Comparison of ENCODE assay signal across 9 mouse cellular contexts in the genomic region with DNA sequence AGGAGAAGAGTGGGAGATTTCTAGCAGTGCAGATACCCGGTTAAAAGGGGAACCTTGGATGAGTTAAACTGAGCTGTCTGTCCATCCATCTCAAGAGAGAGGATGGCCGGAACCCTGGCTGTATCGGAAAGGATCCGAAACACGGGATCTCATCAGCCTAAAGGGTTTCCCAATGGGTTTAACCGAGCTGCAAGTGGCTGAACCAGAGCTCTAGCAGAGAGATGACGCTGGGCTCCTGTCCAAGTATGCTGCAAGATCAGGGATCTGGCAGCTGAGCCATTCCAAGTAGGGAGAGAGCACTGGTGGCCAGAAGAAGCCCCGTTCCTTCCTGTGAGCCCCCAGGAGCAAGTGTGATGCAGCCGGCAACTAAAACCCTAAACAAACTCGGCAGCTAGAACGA.
DNase-seq lines count a peak whose midpoint lies in the region; ATAC-seq and TF ChIP-seq lines count a peak whose summit lies in the region.
"Had no signal": no experiment of that assay in that cellular context is flagged by ENCODE, and none has a peak within 500 bp of the region (broad histone marks: within the 10 kb centered on the region; RNA-seq: fewer than 3 reads in every experiment).

No protein-coding gene starts in this region.

- no peak for ATAC-seq in midbrain, embryonic 12.5 days (ENCODE audit: low FRiP score, low read depth)
- ATAC-seq in midbrain, embryonic 11.5 days (ENCODE audit: low FRiP score) = no peak
- no peak for ATAC-seq in heart, embryonic 12.5 days (ENCODE audit: insufficient number of reproducible peaks, low FRiP score)
- no peak for ATAC-seq in midbrain, postnatal 0 days (ENCODE audit: low FRiP score)
- no peak for ATAC-seq in erythroblast, adult 5-6 weeks (replicated peaks; ENCODE audit: low FRiP score, poor library complexity, severe bottlenecking)
- no peak for ATAC-seq in CD4-positive, CD25-positive, alpha-beta regulatory T cell, adult 4 months

- peaks cover 20% of the 10 kb centered on the region for H3K4me1 ChIP-seq in midbrain, embryonic 12.5 days
- H3K4me1 ChIP-seq in midbrain, embryonic 11.5 days (ENCODE audit: control insufficient read depth, insufficient read depth, low read length) = peaks cover 17% of the 10 kb centered on the region
- H3K4me1 ChIP-seq in heart, embryonic 12.5 days (replicated peaks) = peaks cover 43% of the 10 kb centered on the region
- no peaks in the 10 kb centered on the region; the same call in 1 of the 2 replicates for H3K4me1 ChIP-seq in midbrain, postnatal 0 days (ENCODE audit: insufficient read depth, low read length)

- H3K36me3 ChIP-seq in midbrain, embryonic 12.5 days = no peaks in the 10 kb centered on the region
- H3K36me3 ChIP-seq in midbrain, embryonic 11.5 days (ENCODE audit: control insufficient read depth, insufficient read depth, low read length) = no peaks in the 10 kb centered on the region
- H3K36me3 ChIP-seq in heart, embryonic 12.5 days = no peaks in the 10 kb centered on the region
- H3K36me3 ChIP-seq in midbrain, postnatal 0 days (ENCODE audit: insufficient read depth, low read length) = no peaks in the 10 kb centered on the region

- 0 out of 2 replicates have a peak overlapping the region, but pooled peaks have one; percentile 4 for H3K9ac ChIP-seq in midbrain, embryonic 12.5 days (replicated peaks)
- no peak overlapping the region for H3K9ac ChIP-seq in midbrain, embryonic 11.5 days (ENCODE audit: low read length)
- H3K9ac ChIP-seq in heart, embryonic 12.5 days = no peak overlapping the region
- peak overlapping the region; percentile 67 for H3K9ac ChIP-seq in midbrain, postnatal 0 days (replicated peaks; ENCODE audit: low read length, poor library complexity, severe bottlenecking)

- peak overlapping the region; percentile 65 for H3K4me2 ChIP-seq in midbrain, embryonic 12.5 days (replicated peaks)
- H3K4me2 ChIP-seq in midbrain, embryonic 11.5 days = no peak overlapping the region
- H3K4me2 ChIP-seq in heart, embryonic 12.5 days = peak overlapping the region; percentile 92
- H3K4me2 ChIP-seq in midbrain, postnatal 0 days (ENCODE audit: low read depth, low read length, poor library complexity, severe bottlenecking) = peak overlapping the region; percentile 77

- no peak for TF ChIP-seq CTCF in left cerebral cortex, adult 2 months (IDR thresholded peaks at IDR 0.05)
- no peak for TF ChIP-seq CTCF in midbrain, postnatal 0 days (IDR thresholded peaks at IDR 0.05)

- peak overlapping the region; percentile 12; the same call in 1 of the 2 replicates for H3K4me3 ChIP-seq in midbrain, embryonic 12.5 days
- no peak overlapping the region for H3K4me3 ChIP-seq in midbrain, embryonic 11.5 days (ENCODE audit: low read depth, low read length)
- H3K4me3 ChIP-seq in heart, embryonic 12.5 days = no peak overlapping the region
- H3K4me3 ChIP-seq in left cerebral cortex, adult 2 months = peak overlapping the region; percentile 82
- peak overlapping the region; percentile 57 for H3K4me3 ChIP-seq in midbrain, postnatal 0 days (ENCODE audit: low read depth, low read length)
- H3K4me3 ChIP-seq: myocyte had no signal

- H3K9me3 ChIP-seq in midbrain, embryonic 12.5 days = no peaks in the 10 kb centered on the region
- no peaks in the 10 kb centered on the region for H3K9me3 ChIP-seq in midbrain, embryonic 11.5 days (ENCODE audit: control insufficient read depth, low read length)
- H3K9me3 ChIP-seq in heart, embryonic 12.5 days (replicated peaks) = no peaks in the 10 kb centered on the region
- H3K9me3 ChIP-seq in midbrain, postnatal 0 days (ENCODE audit: low read length) = no peaks in the 10 kb centered on the region

- H3K27ac ChIP-seq in midbrain, embryonic 12.5 days (replicated peaks) = peak overlapping the region; percentile 15; the same call in 1 of the 2 replicates
- H3K27ac ChIP-seq in midbrain, embryonic 11.5 days (ENCODE audit: low read depth, low read length) = no peak overlapping the region
- no peak overlapping the region for H3K27ac ChIP-seq in heart, embryonic 12.5 days (ENCODE audit: poor library complexity, severe bottlenecking)
- H3K27ac ChIP-seq in left cerebral cortex, adult 2 months = peak overlapping the region; percentile 94
- peak overlapping the region; percentile 81 for H3K27ac ChIP-seq in midbrain, postnatal 0 days (ENCODE audit: low read depth, low read length)

- DNase-seq in midbrain, embryonic 11.5 days (ENCODE audit: low spot score, missing footprints) = no peak
- DNase-seq in cerebellum, adult 9-10 months = peak; percentile 77
- peak; percentile 49 to 56 for DNase-seq in left cerebral cortex, adult 2 months (ENCODE audit: extremely low spot score in 1 of 2, low spot score in 2 of 2)
- DNase-seq in midbrain, postnatal 0 days (ENCODE audit: low spot score) = peak; percentile 73

- WGBS in midbrain, embryonic 12.5 days = 75% methylated on average over 11 of the region's 11 CpGs
- WGBS in midbrain, embryonic 11.5 days = 79% methylated on average over 11 of the region's 11 CpGs
- 49% methylated on average over 11 of the region's 11 CpGs for WGBS in heart, embryonic 12.5 days
- WGBS in midbrain, postnatal 0 days = 58% methylated on average over 11 of the region's 11 CpGs

- intact Hi-C loops in left cerebral cortex, adult 2 months (cut with DNase I) = loop anchor here (2.0 to 5.0 kb wide), 4 partner anchors 62 to 257 kb away; partner anchors contain the start of gene Cit

- 0 out of 2 replicates have a peak, but pooled peaks cover 3% of the 10 kb centered on the region for H3K27me3 ChIP-seq in midbrain, embryonic 12.5 days
- no peaks in the 10 kb centered on the region for H3K27me3 ChIP-seq in midbrain, embryonic 11.5 days (ENCODE audit: control insufficient read depth, insufficient read depth, low read length)
- H3K27me3 ChIP-seq in heart, embryonic 12.5 days (replicated peaks) = no peaks in the 10 kb centered on the region
- H3K27me3 ChIP-seq in midbrain, postnatal 0 days (ENCODE audit: insufficient read depth, low read length) = no peaks in the 10 kb centered on the region

Comparison
In these comparisons a context has a peak if more than half of its experiments do, and no peak if none do; other contexts are left out.
1. H3K27ac ChIP-seq: peak in midbrain, embryonic 12.5 days (single experiment), left cerebral cortex, adult 2 months (single experiment) and midbrain, postnatal 0 days (single experiment); none in midbrain, embryonic 11.5 days (single experiment) and heart, embryonic 12.5 days (single experiment).
2. H3K4me3 ChIP-seq: peak in midbrain, embryonic 12.5 days (single experiment), left cerebral cortex, adult 2 months (single experiment) and midbrain, postnatal 0 days (single experiment); none in midbrain, embryonic 11.5 days (single experiment) and heart, embryonic 12.5 days (single experiment).
3. H3K9ac ChIP-seq: peak in midbrain, embryonic 12.5 days (single experiment) and midbrain, postnatal 0 days (single experiment); none in midbrain, embryonic 11.5 days (single experiment) and heart, embryonic 12.5 days (single experiment).